Mouse (Mus musculus): Measurements from ENCODE around the gene Mink1. TPM values are rescaled to one million over a fixed set of nuclear protein-coding genes. Genes with fewer than 3 reads are reported as not detected.

Mink1 gene
- polyA plus RNA-seq, 1 experiment from 2014 or later: 10.6 TPM

DNA sequence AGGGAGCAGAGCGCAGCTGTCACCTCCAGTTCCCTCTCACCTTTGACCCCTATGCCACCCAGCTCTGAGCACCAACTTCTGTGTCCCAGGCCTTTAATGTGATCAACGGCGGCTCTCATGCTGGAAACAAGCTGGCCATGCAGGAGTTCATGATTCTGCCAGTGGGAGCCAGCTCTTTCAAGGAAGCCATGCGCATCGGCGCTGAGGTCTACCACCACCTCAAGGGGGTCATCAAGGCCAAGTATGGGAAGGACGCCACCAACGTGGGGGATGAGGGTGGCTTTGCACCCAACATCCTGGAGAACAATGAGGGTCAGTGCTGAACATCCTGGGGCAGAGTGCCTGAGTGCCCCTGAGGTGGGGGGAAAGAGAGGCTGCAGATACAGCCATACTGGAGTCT lies 97.9 kb downstream of the Mink1 start:
- H3K36me3 ChIP-seq (ENCODE audit: poor library complexity, severe bottlenecking): peaks cover 55% of the 10 kb centered on the region
- H3K4me2 ChIP-seq: no peak overlapping the region
- H3K9ac ChIP-seq: no peak overlapping the region
- H3K4me1 ChIP-seq: peaks cover 17% of the 10 kb centered on the region
- WGBS: 90% methylated on average over 8 of the region's 8 CpGs
- H3K27me3 ChIP-seq: no peaks in the 10 kb centered on the region
- no peaks in the 10 kb centered on the region for H3K9me3 ChIP-seq (replicated peaks)
- no peak overlapping the region for H3K27ac ChIP-seq
- no peak for ATAC-seq
- no peak overlapping the region for H3K4me3 ChIP-seq

DNA sequence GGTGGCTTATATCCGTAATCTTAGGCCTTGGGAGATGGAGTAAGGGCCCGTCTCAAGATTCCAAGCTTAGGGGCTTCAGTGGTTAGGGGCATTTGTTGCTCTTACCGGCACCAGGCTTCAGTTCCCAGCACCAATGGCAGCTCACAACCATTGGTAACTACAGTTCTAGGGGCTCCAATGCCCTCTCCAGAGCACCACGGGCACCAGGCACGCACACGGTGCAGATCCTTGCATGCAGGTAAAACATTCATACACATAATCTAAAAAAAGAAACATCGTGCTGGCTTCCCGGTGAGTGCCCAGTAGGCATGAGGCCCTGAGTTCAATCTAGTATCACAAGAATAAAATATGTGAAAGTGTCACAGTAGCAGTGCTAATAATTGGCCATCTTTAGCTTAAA lies 100.4 kb downstream of the Mink1 start:
- Histone ChIP-seq H3K4me2 (no peak overlapping the region), H3K36me3 (ENCODE audit: poor library complexity, severe bottlenecking) (peaks cover 66% of the 10 kb centered on the region), H3K4me3 (no peak overlapping the region), H3K4me1 (peaks cover 15% of the 10 kb centered on the region), H3K27ac (no peak overlapping the region), H3K9ac (no peak overlapping the region), H3K9me3 (replicated peaks) (no peaks in the 10 kb centered on the region), H3K27me3 (no peaks in the 10 kb centered on the region)
- 87% methylated on average over 8 of the region's 8 CpGs for WGBS
- ATAC-seq: no peak

DNA sequence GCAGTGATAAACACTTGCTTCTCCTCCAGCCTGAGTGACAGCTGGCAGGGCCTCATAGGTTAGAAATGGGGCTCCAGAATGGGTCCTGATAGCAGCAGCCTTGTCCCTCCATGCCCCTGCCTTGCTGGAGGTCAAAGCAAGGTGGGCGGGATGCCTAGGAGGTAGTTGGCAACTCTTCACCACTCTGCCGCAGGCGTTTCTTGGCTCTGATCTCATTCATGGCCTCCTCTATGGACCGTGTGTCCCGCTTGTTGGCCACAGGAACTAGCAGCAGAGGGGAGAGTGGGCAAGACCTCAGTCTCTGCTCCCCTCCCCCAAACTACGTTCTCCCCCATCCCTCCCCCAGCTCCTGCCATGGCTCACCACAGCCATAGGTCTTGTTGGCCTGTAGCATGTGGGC lies 101.3 kb downstream of the Mink1 start:
- WGBS: 94% methylated on average over 6 of the region's 6 CpGs
- H3K4me2 ChIP-seq: no peak overlapping the region
- H3K27me3 ChIP-seq: no peaks in the 10 kb centered on the region
- ATAC-seq: no peak
- H3K27ac ChIP-seq: no peak overlapping the region
- H3K9ac ChIP-seq: no peak overlapping the region
- H3K9me3 ChIP-seq (replicated peaks): no peaks in the 10 kb centered on the region
- H3K4me3 ChIP-seq: no peak overlapping the region
- H3K36me3 ChIP-seq (ENCODE audit: poor library complexity, severe bottlenecking): peaks cover 66% of the 10 kb centered on the region
- peaks cover 18% of the 10 kb centered on the region for H3K4me1 ChIP-seq

Other genes starting within 250 kb of the Mink1 start
- gene Alox12e, start 240.3 kb upstream of the Mink1 start, polyA plus RNA-seq (2015; fragmentation: Nextera tagmentation; extraction: Ambion mirVana): not detected in 2 replicates
- gene Alox15, start 210.8 kb upstream of the Mink1 start, polyA plus RNA-seq (2015; fragmentation: Nextera tagmentation; extraction: Ambion mirVana): 0.15 TPM in 1 of 2 replicates, not detected in the other
- 32.0 and 36.3 TPM in 2 replicates for gene Pelp1, start 152.8 kb upstream of the Mink1 start, polyA plus RNA-seq (2015; fragmentation: Nextera tagmentation; extraction: Ambion mirVana)
- gene Arrb2, start 130.2 kb upstream of the Mink1 start, polyA plus RNA-seq (2015; fragmentation: Nextera tagmentation; extraction: Ambion mirVana): 33.0 and 33.2 TPM in 2 replicates
- gene Med11, start 111.0 kb upstream of the Mink1 start, polyA plus RNA-seq (2015; fragmentation: Nextera tagmentation; extraction: Ambion mirVana): 36.6 and 40.8 TPM in 2 replicates
- 0.37 and 0.58 TPM in 2 replicates for gene Zmynd15, start 103.4 kb upstream of the Mink1 start, polyA plus RNA-seq (2015; fragmentation: Nextera tagmentation; extraction: Ambion mirVana)
- gene Cxcl16, start 102.9 kb upstream of the Mink1 start, polyA plus RNA-seq (2015; fragmentation: Nextera tagmentation; extraction: Ambion mirVana): 0.71 and 0.83 TPM in 2 replicates
- gene Tm4sf5, start 57.6 kb upstream of the Mink1 start, polyA plus RNA-seq (2015; fragmentation: Nextera tagmentation; extraction: Ambion mirVana): 0.17 and 0.30 TPM in 2 replicates
- 0.57 TPM in 1 of 2 replicates, not detected in the other for gene Vmo1, start 48.3 kb upstream of the Mink1 start, polyA plus RNA-seq (2015; fragmentation: Nextera tagmentation; extraction: Ambion mirVana)
- gene Gltpd2, start 43.7 kb upstream of the Mink1 start, polyA plus RNA-seq (2015; fragmentation: Nextera tagmentation; extraction: Ambion mirVana): not detected in 2 replicates
- 912 and 933 TPM in 2 replicates for gene Psmb6, start 37.5 kb upstream of the Mink1 start, polyA plus RNA-seq (2015; fragmentation: Nextera tagmentation; extraction: Ambion mirVana)
- not detected in 2 replicates for gene Gm40193, start 29.9 kb upstream of the Mink1 start, polyA plus RNA-seq (2015; fragmentation: Nextera tagmentation; extraction: Ambion mirVana)
- 2.9 and 4.6 TPM in 2 replicates for gene Pld2, start 22.8 kb upstream of the Mink1 start, polyA plus RNA-seq (2015; fragmentation: Nextera tagmentation; extraction: Ambion mirVana)
- not detected in 2 replicates for gene 4930544D05Rik, start 53.0 kb downstream of the Mink1 start, polyA plus RNA-seq (2015; fragmentation: Nextera tagmentation; extraction: Ambion mirVana)
- not detected in 2 replicates for gene Chrne, start 56.3 kb downstream of the Mink1 start, polyA plus RNA-seq (2015; fragmentation: Nextera tagmentation; extraction: Ambion mirVana)
- gene Gp1ba, start 76.2 kb downstream of the Mink1 start, polyA plus RNA-seq (2015; fragmentation: Nextera tagmentation; extraction: Ambion mirVana): 0.15 and 0.30 TPM in 2 replicates
- gene Rnf167, start 84.4 kb downstream of the Mink1 start, polyA plus RNA-seq (2015; fragmentation: Nextera tagmentation; extraction: Ambion mirVana): 108 and 119 TPM in 2 replicates
- gene Slc25a11, start 84.6 kb downstream of the Mink1 start, polyA plus RNA-seq (2015; fragmentation: Nextera tagmentation; extraction: Ambion mirVana): 156 and 165 TPM in 2 replicates
- 919 and 977 TPM in 2 replicates for gene Pfn1, start 91.8 kb downstream of the Mink1 start, polyA plus RNA-seq (2015; fragmentation: Nextera tagmentation; extraction: Ambion mirVana)
- 7.1 and 7.4 TPM in 2 replicates for gene Eno3, start 94.3 kb downstream of the Mink1 start, polyA plus RNA-seq (2015; fragmentation: Nextera tagmentation; extraction: Ambion mirVana)
- gene Spag7, start 106.5 kb downstream of the Mink1 start, polyA plus RNA-seq (2015; fragmentation: Nextera tagmentation; extraction: Ambion mirVana): 173 and 177 TPM in 2 replicates
- 11.9 and 13.9 TPM in 2 replicates for gene Camta2, start 125.2 kb downstream of the Mink1 start, polyA plus RNA-seq (2015; fragmentation: Nextera tagmentation; extraction: Ambion mirVana)
- 0.87 and 0.89 TPM in 2 replicates for gene Inca1, start 137.3 kb downstream of the Mink1 start, polyA plus RNA-seq (2015; fragmentation: Nextera tagmentation; extraction: Ambion mirVana)
- gene Kif1c, start 137.7 kb downstream of the Mink1 start, polyA plus RNA-seq (2015; fragmentation: Nextera tagmentation; extraction: Ambion mirVana): 1.3 and 1.5 TPM in 2 replicates
- gene Zfp3, start 201.3 kb downstream of the Mink1 start, polyA plus RNA-seq (2015; fragmentation: Nextera tagmentation; extraction: Ambion mirVana): 11.5 and 13.4 TPM in 2 replicates
- not detected in 2 replicates for gene Scimp, start 249.7 kb downstream of the Mink1 start, polyA plus RNA-seq (2015; fragmentation: Nextera tagmentation; extraction: Ambion mirVana)

All from forebrain, embryonic 13.5 days (tissue).